Mouse (Mus musculus): ENCODE measurements around the gene Yars.

The Yars gene

DNA sequence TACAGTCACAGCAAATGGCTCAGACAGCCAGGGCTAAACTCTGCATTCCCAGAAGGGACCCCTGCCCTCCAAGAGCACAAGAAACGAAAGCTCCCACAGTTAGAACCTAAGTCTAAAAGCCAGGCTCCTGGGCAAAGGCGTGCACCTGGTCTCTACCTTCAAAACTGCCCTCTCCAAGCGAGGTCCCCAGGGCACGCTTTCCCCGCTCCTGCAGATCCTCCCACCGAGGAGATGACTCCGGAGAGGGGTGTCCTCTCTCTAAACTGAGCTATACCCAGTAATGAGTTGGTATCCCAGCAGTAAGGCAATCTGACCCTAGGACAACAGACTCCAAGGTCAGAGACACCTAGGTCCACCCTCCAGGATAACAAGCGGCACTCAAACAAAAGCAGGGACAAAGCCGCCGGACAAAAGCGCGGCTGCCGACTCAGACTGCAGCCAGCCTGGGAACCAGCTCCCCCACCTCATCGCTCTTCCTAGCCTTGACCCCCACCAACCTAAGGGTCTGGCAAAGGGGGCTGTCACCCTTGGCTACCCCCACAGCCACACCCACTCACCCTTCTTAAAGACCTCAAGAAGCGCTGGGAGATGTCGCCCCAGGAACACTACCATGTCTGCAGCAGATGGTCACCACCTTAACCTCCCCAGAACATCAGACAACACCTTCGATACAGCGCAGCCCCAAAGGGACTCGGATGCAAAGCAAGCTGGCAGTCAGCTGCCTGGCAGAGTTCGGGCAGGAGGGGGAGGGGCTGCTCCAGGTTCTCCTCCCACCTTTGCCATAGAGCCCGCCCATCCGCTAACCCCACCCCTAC, 37.8 kb downstream of the Yars start:
- DNase-seq (ENCODE audit: low read depth, low spot score) = no peak

- no peak for DNase-seq (ENCODE audit: low read depth, low spot score)
Observed at GRCm38 (mm10) chr4:129227985-129228381, 38.4 kb downstream of the Yars start.

DNA sequence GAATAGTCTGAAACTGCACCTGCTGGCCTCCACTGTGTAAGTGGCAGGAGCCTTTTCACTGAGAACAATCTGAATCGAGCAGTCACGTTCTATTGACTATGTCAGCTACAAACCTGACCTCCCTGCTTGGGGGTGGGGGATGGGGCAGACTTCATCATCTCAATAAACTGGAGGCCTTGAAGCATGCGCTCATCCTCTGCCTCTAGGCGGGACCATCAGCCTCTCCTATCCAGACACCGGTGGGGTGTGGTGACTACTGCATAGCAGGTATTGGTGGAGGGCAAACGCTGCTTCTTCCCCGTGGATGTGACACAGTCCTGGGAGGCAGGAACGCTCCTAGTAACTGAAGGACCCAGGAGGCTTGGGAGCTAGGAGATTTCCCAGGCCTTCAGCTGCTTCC, 41.4 kb downstream of the Yars start:
- DNase-seq (ENCODE audit: low read depth, low spot score) = no peak

GRCm38 (mm10) chr4:129231594-129232450, 42.3 kb downstream of the Yars start:
- no peak for DNase-seq (ENCODE audit: low read depth, low spot score)

DNA sequence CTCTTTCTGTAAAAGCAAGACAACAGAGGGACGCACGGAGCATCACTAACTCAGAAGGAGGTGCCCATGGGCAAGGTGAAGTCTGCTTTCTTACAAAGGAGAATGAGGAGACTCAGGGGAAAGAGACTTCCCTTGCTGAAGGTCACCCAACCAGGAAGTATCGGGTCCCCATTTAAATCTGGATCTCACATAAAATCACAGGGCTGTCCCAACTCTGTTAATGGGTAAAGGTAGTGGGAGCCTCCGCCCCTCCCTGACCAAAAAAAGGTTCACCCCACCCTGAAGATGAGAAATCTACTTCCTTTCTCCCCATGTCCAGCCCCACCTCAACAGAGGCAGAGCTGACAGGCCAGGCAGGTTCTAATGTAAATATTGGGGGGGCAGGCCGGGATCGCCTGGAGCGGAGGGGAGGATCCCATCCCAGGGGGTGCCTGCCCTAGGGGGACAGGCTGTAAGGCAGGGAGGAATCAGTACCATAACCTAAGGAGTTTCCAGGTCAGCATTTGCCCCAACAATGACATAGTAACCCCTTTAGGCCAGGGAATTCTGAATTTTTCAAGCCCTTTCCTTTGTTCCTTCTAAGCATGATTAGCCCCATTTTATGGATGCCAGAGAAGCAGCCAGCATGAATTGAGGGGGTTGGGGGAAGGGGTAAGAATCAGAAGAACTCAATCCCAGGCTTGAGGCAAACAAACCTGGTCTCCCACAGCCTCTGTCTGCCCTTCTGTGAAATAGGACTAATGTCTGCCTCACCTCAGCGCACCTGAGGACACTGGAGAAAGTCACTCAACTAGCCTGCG, 43.2 kb downstream of the Yars start:
- DNase-seq (ENCODE audit: low read depth, low spot score) = no peak

- no peak for DNase-seq (ENCODE audit: low read depth, low spot score)
Observed at GRCm38 (mm10) chr4:129234488-129234887, 44.9 kb downstream of the Yars start.

- no peak for DNase-seq (ENCODE audit: low read depth, low spot score)
Observed at GRCm38 (mm10) chr4:129235147-129235546, 45.6 kb downstream of the Yars start.

GRCm38 (mm10) chr4:129236236-129236813, 46.8 kb downstream of the Yars start:
- DNase-seq (ENCODE audit: low read depth, low spot score) = no peak

GRCm38 (mm10) chr4:129237843-129238441, 48.4 kb downstream of the Yars start:
- DNase-seq (ENCODE audit: low read depth, low spot score) = no peak

DNA sequence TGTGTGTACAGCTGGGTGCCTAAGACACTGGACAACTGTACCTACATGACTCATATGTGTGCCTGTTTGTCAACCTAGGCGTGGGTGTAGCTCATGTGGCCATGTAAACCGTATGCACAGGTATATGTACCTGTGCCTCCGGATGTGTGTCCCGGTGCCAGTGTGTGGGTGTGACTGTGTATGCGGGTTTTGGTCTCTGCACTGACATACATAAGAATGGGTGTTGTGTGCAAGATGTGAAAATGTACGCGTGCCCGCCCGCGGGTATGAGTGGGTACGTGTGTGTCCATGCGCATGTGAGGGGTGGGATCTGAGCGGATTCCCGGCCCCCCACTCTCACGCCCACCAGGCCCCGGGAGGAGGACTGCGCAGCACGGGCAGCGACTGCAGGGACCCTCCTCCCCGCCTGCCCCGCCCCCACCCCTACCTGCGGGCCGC, 49.0 kb downstream of the Yars start:
- DNase-seq (ENCODE audit: low read depth, low spot score) = no peak

DNA sequence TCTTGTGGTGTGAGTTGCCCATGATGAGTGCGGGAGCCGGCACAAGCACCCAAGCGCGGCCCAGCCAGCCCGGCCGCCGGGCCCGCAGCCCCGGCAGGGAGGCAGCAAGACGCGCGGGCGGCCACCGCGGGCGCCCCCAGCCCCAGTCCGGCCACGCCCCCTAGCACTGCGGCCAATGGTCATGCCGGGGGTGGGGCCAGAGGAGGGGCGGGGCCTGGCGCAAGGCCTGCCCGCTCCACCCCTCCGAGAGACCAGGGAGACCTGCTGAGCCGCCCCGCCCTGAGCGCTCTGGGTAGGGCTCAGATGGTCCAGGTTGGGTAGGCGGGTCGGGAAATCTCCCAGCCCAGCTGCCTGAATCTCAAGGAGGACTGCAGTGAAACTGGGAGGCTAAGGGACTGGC, 49.5 kb downstream of the Yars start:
- no peak for DNase-seq (ENCODE audit: low read depth, low spot score)

GRCm38 (mm10) chr4:129241898-129242297, 52.3 kb downstream of the Yars start:
- no peak for DNase-seq (ENCODE audit: low read depth, low spot score)

- DNase-seq (ENCODE audit: low read depth, low spot score) = no peak
Observed at GRCm38 (mm10) chr4:129242327-129242726, 52.8 kb downstream of the Yars start.

GRCm38 (mm10) chr4:129242761-129243160, 53.2 kb downstream of the Yars start:
- DNase-seq (ENCODE audit: low read depth, low spot score) = no peak

- DNase-seq (ENCODE audit: low read depth, low spot score) = no peak
Observed at GRCm38 (mm10) chr4:129244802-129245201, 55.2 kb downstream of the Yars start.

GRCm38 (mm10) chr4:129246360-129247301, 57.1 kb downstream of the Yars start:
- no peak for DNase-seq (ENCODE audit: low read depth, low spot score)

DNA sequence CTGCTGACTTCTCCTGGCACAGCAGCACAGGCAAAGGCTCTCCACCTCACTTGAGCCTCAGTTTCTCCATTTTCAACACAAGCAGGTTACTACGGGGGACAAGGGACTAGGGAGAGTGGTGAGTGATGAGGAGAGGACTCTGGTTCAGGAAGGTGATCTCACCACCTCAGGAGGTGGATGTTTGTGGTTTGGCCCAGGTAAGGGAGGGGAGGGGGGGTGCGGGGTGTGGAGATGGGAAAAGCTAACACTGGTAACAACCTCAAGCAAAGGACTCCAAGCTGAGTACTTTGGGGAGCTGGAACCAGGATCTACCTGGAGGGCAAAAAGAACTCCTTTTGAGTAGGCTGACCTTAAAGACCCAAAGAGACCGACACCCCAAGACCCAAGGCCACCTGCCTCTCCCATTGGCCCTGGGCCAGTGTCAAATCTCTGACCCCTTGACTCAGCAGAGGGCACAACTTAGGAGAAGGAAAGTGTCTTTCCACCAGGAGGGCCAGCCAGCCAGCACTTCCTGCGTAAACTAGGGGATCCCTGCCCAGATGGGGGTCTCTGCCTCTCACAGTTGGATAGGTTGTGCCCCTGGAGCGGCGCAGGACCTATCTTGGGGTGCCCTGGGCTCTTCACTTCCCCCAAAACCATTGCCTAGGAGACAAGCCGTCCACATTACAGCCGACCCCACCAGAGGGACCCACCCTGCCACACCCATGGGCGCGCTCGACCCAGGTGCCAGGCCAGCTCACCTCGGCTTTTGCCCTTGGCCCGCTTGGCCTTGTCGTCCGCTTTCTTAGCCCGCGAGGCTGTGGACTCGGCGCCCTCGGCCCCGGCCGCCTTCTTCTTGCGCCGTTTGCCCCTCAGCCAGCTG, 58.1 kb downstream of the Yars start:
- DNase-seq (ENCODE audit: low read depth, low spot score) = no peak

DNA sequence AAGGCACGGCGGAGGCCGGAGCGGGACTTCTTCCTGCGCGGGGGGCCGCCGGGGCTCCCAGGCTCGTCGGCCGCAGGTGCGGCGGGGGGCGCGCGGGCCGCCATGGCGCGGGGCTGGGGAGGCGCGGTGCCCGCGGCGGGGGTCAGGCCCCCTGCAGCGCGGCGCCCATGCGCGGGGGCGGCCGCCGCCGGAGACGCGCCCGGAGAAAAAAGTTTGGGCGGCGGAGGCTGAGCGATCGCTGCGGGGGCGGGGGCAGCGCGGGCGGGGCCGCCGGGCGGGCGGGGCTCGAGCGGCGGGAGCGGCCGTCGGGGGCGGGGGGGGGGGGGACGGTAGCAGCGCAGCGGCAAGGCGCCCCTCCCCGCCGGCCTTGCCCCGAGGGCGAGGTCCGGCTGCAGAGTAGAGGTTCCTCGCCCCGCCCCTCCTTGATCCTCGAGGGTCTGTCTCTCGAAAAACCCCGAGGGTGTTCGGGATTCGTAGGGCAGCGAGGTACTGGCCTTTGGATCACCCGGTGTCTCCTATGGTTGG, 58.7 kb downstream of the Yars start:
- DNase-seq (ENCODE audit: low read depth, low spot score) = no peak

GRCm38 (mm10) chr4:129249288-129249687, 59.7 kb downstream of the Yars start:
- no peak for DNase-seq (ENCODE audit: low read depth, low spot score)
